Mouse (Mus musculus): ENCODE results near the gene Nt5m. TPM values are rescaled to one million over a fixed set of nuclear protein-coding genes. Genes with fewer than 3 reads are reported as not detected.
A peak's percentile ranks its signal among the peaks of the same experiment; 100 is the strongest.
"Not testable (repeated sequence)": the region's sequence is repeated elsewhere in the genome, so short reads cannot be mapped to it uniquely, and the experiment has no call there.

The Nt5m gene
- 10 to 100 TPM; 44.6 to 62.9 (median 51.3) TPM for total RNA-seq (2022)

DNA sequence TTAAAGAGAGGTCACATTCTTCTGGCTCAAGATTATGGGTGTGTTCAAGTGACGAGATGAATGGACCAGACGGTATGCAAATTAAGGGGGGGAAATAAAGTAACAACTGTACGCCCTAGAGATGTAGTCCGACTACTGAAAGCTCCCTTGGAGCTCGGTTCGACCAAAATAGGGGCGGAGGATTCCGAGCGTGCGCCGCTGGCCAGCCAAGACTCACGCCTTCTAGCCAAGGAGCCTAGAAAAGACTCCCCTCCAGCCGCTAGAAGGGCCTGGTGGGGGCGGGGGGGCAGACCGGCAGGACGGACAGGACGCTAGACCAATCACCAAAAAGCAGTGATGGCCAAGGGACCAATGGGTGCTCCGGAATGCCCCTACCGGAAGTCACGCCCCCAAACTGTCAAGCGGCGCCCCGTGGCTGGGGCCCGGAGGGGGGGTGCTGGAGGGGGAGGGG, at the start of gene Nt5m:
Gene Nt5m (plus strand): TSS at position 440 of the 451 bp plus-strand sequence.
- peak; percentile 91 to 92 for DNase-seq (ENCODE audit: low spot score in 2 of 2)

DNA sequence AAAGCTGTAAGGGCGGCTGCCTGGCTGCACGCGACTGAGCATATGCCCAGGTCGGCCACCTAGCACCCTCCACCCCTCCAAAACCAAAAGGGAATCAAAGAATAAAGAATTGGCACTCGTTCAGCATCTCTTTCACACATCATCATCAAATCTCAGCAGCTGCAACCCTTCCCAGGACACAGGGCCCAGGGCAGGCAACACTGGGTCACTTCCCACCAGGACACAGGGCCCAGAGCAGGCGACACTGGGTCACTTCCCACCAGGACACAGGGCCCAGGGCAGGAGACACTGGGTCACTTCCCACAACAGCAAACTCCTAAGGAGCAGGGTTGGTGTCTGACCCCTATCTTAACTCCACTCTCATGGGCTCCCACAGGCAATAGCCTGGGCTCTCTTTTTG, 45.9 kb upstream of the Nt5m start:
- DNase-seq (ENCODE audit: low spot score in 2 of 2): no peak

GRCm38 (mm10) chr11:59800412-59800811, 38.8 kb upstream of the Nt5m start:
- DNase-seq (ENCODE audit: low spot score in 2 of 2): no peak

DNA sequence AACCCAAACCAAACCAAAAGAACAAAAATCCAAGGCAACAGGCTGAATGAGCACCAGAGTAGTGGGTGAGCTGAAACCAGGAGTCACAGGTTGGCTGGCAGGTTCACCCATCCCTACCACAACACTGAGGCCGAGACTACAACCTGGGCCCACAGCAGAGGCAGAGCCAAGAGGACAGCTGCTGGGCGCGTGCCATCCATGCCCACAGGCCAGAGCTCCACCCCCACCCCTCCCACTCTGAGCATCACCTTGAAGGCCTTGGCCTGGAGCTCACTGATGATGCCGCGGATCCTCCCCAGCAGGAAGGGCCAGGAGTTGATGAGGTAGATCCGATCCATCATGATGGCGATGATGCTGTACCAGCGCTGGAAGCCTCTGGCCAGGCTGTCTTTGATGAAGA, 37.4 kb upstream of the Nt5m start:
- DNase-seq (ENCODE audit: low spot score in 2 of 2): no peak

DNA sequence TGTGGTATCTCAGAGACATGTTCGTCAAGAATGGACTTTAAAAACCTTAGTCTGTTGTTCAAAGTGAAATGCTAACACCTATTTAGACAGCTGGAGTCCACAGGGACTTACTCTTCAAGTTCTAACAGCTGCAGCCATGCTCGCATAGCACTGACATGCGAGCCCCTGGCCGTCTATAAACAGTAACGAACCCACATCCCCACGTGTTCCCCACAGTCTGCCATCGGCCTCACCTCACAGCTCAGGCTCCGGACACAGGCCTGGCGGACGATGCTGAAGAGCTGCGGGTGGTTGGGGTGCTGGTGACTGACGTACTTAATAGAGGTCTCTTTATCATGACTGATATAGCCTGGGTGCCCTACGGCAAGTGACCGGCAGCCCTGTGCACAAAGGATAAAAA, 35.7 kb upstream of the Nt5m start:
- no peak for DNase-seq (ENCODE audit: low spot score in 2 of 2)

DNA sequence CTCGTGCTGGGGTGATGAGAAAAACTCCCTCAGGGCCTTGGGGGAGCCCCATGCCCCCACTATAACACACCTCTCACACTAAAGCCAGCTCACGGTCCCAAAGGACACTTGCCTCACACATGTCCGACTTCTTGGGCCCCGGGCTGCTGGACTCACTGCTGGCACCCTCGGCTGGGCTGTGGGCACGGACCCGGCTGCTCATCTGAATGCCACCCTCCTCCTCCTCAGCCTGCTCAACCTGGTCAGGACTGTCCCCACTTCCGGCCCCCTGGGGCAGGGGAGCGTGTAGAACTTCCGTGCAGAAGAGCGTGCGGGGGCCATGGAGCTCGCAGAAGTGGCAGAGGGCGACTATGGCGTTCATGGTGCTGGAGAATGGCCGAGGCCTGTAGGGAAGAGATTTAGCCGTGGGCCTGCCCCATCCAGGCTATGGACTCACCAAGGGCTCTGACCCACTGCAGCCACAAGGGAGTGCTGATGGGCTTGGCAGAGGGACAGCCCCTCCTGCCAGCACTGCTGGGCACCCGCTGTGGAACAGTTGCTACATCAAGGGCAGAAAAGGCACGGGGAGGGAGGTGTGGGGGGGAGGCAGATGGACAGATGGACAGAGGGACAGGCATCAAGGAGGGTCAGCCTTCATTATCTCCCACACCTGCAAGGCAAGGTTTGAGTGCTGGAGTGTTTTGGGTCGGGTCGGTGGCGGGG, 34.7 kb upstream of the Nt5m start:
- DNase-seq (ENCODE audit: low spot score in 2 of 2): no peak

DNA sequence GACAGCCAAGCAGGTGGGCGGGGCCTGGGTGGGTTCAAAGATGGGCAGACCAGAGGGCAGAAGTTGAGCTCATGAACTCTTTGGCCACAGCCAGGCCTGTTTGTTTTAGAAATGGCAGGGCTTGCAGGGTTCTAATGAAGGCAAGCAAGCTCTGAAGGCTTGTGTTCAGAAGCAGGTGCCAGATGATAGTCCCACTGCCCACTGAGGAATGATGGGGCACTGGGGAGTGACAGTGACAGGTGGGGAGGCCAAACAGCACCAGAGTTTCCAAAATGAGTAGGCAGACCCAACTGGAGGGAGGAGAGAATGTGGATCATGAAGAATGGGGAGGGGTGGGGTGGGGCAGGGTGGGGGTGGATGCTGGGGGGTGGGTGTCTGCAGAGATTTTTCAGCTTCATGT, 34.0 kb upstream of the Nt5m start:
- DNase-seq (ENCODE audit: low spot score in 2 of 2): no peak

GRCm38 (mm10) chr11:59805656-59806055, 33.6 kb upstream of the Nt5m start:
- DNase-seq (ENCODE audit: low spot score in 2 of 2): no peak

GRCm38 (mm10) chr11:59808170-59808960, 30.9 kb upstream of the Nt5m start:
- no peak for DNase-seq (ENCODE audit: low spot score in 2 of 2)

DNA sequence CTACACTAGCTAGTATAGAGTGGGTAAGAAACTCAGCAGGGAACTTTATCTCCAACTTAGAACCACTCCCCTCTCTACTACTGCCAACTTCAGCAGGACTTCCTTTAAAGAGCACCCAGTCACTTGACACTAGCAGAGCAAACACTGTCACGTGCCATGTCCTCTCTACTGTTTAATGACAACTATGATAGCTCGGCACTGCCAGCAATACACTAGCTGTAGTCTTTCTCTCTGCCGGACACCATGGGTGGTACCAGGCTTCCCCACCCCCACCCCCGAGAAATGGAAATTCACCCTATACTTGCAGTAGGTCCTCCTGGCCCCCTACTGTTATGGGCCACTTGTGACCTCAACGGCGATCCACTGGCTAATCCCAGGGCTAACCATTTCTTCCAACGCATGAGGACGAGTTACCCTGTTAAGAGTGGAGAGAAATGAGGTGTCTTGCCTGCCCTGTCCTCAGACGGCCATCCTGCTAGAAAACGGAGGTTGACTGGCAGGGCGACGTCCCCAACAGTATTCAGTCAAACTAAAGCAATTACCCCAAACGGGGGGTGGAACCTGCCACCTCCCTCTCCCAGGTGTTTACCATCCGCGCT, 30.1 kb upstream of the Nt5m start:
- DNase-seq (ENCODE audit: low spot score in 2 of 2): no peak

GRCm38 (mm10) chr11:59809670-59810474, 29.4 kb upstream of the Nt5m start, which contains the start of gene Flcn:
TSS of gene Flcn (minus strand) at chr11:59810016.
- peak; percentile 76 to 83 for DNase-seq (ENCODE audit: low spot score in 2 of 2)

GRCm38 (mm10) chr11:59810480-59811158, 28.6 kb upstream of the Nt5m start:
- no peak for DNase-seq (ENCODE audit: low spot score in 2 of 2)

GRCm38 (mm10) chr11:59811211-59811610, 28.0 kb upstream of the Nt5m start:
- DNase-seq (ENCODE audit: low spot score in 2 of 2): no peak

GRCm38 (mm10) chr11:59813276-59813675, 26.0 kb upstream of the Nt5m start:
- no peak for DNase-seq (ENCODE audit: low spot score in 2 of 2)

- DNase-seq (ENCODE audit: low spot score in 2 of 2): no peak
Measured at GRCm38 (mm10) chr11:59814311-59814710, 24.9 kb upstream of the Nt5m start.

- no peak for DNase-seq (ENCODE audit: low spot score in 2 of 2)
Measured at GRCm38 (mm10) chr11:59814936-59815335, 24.3 kb upstream of the Nt5m start.

- no peak for DNase-seq (ENCODE audit: low spot score in 2 of 2)
Measured at GRCm38 (mm10) chr11:59815482-59816065, 23.7 kb upstream of the Nt5m start.

GRCm38 (mm10) chr11:59817916-59818315, 21.3 kb upstream of the Nt5m start:
- no peak for DNase-seq (ENCODE audit: low spot score in 2 of 2)

DNA sequence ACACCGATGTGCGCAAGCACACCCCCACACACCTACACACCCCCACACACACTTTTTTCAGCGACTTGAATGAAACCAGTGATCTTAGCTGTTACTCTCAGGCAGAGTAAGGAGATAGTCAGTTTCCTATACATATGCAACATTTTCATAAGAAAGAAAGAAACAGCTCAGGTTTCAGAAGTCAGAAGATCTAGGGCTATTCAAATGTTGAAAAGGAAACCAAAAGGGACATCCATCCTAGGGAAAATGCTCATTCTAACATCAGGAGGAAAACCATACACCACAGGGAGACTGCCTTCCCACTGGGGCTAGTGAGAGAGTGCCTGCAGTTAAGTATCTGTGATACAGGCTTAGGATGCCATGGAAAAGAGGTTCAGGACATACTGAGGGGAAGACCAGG, 17.6 kb upstream of the Nt5m start:
- no peak for DNase-seq (ENCODE audit: low spot score in 2 of 2)

DNA sequence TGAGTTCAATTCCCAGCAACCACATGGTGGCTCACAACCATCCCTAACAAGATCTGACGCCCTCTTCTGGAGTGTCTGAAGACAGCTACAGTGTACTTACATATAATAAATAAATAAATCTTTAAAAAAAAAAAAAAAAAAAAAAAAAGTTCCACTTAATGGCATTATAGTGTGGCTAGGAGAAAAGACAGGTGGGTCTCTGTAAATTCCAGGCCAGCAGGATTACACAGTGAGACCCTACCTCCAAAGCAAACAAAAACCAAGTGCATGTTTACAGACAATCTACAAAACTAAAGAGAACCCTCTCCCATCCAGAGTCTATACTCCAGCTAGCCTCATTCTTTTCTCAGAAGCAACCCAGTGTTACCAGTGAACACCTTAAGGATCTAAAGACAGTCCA, 1.5 kb upstream of the Nt5m start:
- not testable (repeated sequence) for DNase-seq (ENCODE audit: low spot score in 2 of 2)

All from layer of hippocampus, adult 8-10 months (tissue).